Mouse (Mus musculus): ENCODE measurements around the gene Hsdl2.
A peak's percentile ranks its signal among the peaks of the same experiment; 100 is the strongest.

The Hsdl2 gene

GRCm38 (mm10) chr4:59625998-59626910 is 44.9 kb downstream of the Hsdl2 start, which contains the start of gene E130308A19Rik:
Gene E130308A19Rik, plus strand, starts transcription at chr4:59626211.
- DNase-seq (ENCODE audit: low spot score) = peak; percentile 52

- no peak for DNase-seq (ENCODE audit: low spot score)
Observed at GRCm38 (mm10) chr4:59628255-59628654, 46.9 kb downstream of the Hsdl2 start.

GRCm38 (mm10) chr4:59629076-59629874 is 47.9 kb downstream of the Hsdl2 start:
- DNase-seq (ENCODE audit: low spot score) = no peak

- no peak for DNase-seq (ENCODE audit: low spot score)
Observed at GRCm38 (mm10) chr4:59630122-59630521, 48.8 kb downstream of the Hsdl2 start.

- DNase-seq (ENCODE audit: low spot score) = no peak
Observed at GRCm38 (mm10) chr4:59634532-59634931, 53.2 kb downstream of the Hsdl2 start.

GRCm38 (mm10) chr4:59639163-59639562 is 57.8 kb downstream of the Hsdl2 start:
- no peak for DNase-seq (ENCODE audit: low spot score)

- no peak for DNase-seq (ENCODE audit: low spot score)
Observed at GRCm38 (mm10) chr4:59640720-59641119, 59.4 kb downstream of the Hsdl2 start.

- DNase-seq (ENCODE audit: low spot score) = no peak
Observed at GRCm38 (mm10) chr4:59642039-59642438, 60.7 kb downstream of the Hsdl2 start.

GRCm38 (mm10) chr4:59642657-59643056 is 61.3 kb downstream of the Hsdl2 start:
- DNase-seq (ENCODE audit: low spot score) = no peak

GRCm38 (mm10) chr4:59644431-59644830 is 63.1 kb downstream of the Hsdl2 start:
- DNase-seq (ENCODE audit: low spot score) = no peak

GRCm38 (mm10) chr4:59644992-59645391 is 63.6 kb downstream of the Hsdl2 start:
- no peak for DNase-seq (ENCODE audit: low spot score)

GRCm38 (mm10) chr4:59645610-59646009 is 64.2 kb downstream of the Hsdl2 start:
- DNase-seq (ENCODE audit: low spot score) = no peak

GRCm38 (mm10) chr4:59646020-59646696 is 64.8 kb downstream of the Hsdl2 start:
- no peak for DNase-seq (ENCODE audit: low spot score)

- no peak for DNase-seq (ENCODE audit: low spot score)
Observed at GRCm38 (mm10) chr4:59649119-59649518, 67.8 kb downstream of the Hsdl2 start.

- no peak for DNase-seq (ENCODE audit: low spot score)
Observed at GRCm38 (mm10) chr4:59652166-59652681, 70.9 kb downstream of the Hsdl2 start.

- no peak for DNase-seq (ENCODE audit: low spot score)
Observed at GRCm38 (mm10) chr4:59656061-59656642, 74.8 kb downstream of the Hsdl2 start.

GRCm38 (mm10) chr4:59662163-59662562 is 80.8 kb downstream of the Hsdl2 start:
- no peak for DNase-seq (ENCODE audit: low spot score)

GRCm38 (mm10) chr4:59663451-59663850 is 82.1 kb downstream of the Hsdl2 start:
- DNase-seq (ENCODE audit: low spot score) = no peak

- DNase-seq (ENCODE audit: low spot score) = no peak
Observed at GRCm38 (mm10) chr4:59666550-59667317, 85.4 kb downstream of the Hsdl2 start.

- no peak for DNase-seq (ENCODE audit: low spot score)
Observed at GRCm38 (mm10) chr4:59668050-59668449, 86.7 kb downstream of the Hsdl2 start.
